Mouse (Mus musculus) cerebellum, adult 9-11 months (tissue): Measurements from ENCODE around the gene Capg.
A peak's percentile ranks its signal among the peaks of the same experiment; 100 is the strongest.
"Not testable (repeated sequence)": the region's sequence is repeated elsewhere in the genome, so short reads cannot be mapped to it uniquely, and the experiment has no call there.

Experiments
- DNase-seq: peaks from one replicate; pipeline ENCODE4 v3.0.0; 2022

Capg gene

DNA sequence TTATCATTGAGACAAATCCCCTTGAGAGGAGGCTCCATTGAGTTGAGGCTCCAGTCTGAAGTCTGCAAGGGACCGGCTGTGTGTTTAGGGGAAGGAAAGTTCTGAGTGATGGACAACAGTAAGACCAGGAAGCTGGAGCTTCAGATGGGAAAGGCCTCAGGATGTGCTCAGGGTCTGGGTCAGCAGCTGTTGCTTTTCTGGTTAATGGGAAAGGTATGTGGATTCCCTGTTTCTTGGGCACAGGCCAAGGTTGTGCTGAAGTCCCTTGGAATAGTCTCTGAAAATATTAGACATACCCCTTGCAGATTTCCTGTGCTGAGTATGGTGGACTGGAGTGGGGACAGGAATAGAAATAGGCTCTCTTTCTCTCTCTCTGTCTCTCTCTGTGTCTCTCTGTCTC is 10.6 kb upstream of the Capg start:
- DNase-seq: not testable (repeated sequence)

- peak; percentile 62 for DNase-seq
Observed at GRCm38 (mm10) chr6:72534035-72534809, 10.0 kb upstream of the Capg start.

DNA sequence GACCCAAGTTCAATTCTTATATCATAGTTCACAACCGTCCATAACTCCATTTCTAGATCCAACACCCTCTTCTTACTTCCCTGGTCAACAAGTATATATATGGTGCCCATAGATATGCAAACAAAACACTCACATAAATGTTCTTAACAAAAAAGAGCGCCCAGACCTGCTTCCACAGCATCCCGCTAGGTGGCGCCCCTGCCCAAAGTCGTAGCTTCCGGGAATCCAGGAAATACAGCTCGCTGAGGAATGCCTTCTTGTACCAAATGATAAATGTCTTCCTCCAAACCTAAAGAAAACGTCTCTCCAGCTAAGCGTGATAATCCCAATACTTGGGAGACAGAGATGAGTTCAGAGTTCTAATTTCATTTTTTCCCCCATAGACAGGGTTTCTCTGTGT is 9.0 kb upstream of the Capg start:
- DNase-seq: peak; percentile 69

DNA sequence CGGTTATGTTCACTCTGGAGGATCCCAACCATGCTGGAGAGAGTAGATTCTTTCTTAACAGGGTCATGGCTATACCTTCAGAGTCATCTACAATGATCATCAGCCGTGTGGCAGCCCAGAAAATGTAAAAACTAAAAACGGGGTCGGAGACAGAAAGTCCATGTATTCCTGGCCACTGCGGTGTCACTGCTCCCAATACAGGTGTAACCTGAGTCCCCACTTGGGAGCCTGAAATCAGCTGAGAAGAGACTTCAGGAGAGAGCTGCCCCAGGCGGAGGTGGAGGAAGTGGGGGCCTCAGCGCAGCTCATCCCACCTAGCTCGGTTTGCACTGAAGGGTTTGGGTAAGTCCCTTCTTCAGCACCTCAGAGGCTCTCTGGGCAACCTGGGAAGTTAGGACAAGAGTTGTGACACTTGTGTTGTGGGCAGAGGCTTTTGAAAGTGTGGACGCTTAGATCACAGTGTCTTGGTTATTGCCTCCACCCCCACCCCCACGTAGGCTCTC is 6.1 kb upstream of the Capg start:
- peak; percentile 68 for DNase-seq

GRCm38 (mm10) chr6:72538562-72539031 is 5.6 kb upstream of the Capg start:
- peak; percentile 97 for DNase-seq

- no peak for DNase-seq
Observed at GRCm38 (mm10) chr6:72543265-72543850, 833 bp upstream of the Capg start.

DNA sequence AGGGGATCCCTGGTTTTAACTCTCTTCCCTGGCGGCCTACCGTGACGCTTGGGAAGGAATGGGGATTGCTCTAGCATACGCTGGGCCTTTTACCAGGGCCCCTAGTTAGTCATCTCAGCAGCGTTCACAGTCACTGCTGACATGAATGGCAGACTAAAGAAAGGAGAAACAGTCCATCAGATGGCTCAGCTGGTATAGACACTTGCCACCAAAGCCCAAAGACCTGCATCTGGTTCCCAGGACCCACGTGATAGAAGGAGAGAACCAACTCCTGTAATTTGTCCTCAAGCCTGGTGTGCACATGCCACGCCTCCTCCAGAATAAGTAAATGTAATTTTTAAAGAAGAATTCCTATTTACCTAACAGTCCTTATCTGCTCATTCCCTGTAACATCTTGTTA is 1.2 kb downstream of the Capg start:
- DNase-seq: no peak

DNA sequence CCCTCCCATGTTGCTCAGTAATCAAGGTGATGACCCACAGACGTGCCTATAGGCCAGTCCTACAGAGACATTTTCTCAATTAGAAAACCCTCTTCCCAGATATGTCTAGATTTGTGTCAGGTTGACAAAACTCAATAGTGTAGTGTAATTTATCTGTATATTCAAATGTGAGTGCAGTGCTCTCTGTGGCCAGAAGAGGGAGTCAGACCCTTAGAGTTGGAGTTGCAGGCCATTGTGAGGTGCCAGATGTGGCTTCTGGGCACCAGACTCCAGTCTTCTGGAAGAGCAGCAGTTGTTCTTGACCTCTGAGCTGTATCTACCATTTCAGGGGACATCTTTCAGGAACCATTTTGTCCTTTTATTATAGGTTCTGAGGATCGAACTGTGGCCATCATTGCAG is 2.9 kb downstream of the Capg start:
- no peak for DNase-seq

DNA sequence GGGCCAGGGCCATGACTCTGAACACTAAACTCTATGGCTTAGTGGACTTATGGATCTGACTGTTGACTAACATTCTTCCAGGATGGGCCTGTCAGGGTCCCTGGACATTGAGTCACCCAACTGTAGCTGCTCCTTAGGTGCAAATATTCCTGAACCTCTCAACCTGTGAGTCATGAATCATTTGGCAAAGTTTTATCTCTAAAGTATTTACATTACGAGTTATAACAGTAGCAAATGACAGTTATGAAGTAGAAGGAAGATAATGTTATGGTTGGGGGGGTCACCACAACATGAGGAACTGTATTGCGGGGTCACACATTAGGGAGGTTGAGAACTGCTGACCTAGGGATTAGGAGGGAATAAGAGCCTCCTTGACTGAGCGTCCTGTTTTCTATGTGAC is 3.7 kb downstream of the Capg start:
- DNase-seq: no peak

GRCm38 (mm10) chr6:72549041-72549580 is 4.9 kb downstream of the Capg start:
- DNase-seq: no peak

DNA sequence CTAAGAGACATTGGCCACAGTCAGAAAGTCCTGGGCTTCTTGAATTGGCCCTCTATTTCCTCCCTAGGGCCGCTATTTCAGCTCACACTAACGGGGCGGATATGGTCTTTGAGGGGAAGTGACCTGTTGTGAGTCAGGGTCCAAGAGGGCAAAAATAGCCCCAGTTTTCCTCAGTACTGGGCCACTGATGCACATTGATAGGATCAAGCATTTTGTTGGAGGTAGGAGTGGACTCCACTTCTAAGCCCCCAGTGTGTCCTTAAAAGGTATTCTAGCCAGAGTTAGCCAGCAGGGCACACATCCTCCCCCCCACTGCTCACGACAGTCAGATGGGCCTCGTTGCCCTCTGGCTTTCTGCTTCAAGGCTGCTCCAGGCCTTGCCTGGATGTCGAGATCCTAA is 5.8 kb downstream of the Capg start:
- DNase-seq: no peak

DNA sequence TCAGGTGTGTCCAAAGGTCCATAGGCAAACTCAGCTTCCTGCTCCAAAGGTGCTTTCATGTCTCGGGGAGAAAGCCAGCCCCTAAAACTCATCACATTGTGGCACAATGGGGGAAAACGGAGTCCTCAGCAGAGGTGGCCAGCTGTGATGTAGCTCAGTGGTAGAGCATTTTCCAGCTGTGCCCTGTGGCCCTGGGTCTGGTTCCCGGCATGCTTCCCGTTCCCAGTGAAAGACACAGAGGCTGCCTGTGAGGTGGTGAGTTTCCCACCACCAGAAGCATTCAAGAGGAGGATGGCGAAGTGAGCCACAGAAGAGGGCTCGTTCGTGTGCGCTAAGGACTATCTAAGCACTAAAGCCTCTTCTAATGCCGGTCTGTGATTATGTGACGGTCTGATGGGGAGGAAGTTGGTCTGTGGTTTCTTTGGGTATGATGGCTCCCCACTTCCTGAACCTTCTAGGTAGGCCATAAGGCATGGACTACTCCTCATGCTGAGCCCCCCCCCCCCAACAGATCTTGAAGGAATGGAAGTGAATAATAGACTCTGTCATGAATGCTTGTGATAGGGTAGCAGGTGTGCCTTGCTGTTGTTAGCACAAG is 6.4 kb downstream of the Capg start:
- no peak for DNase-seq

DNA sequence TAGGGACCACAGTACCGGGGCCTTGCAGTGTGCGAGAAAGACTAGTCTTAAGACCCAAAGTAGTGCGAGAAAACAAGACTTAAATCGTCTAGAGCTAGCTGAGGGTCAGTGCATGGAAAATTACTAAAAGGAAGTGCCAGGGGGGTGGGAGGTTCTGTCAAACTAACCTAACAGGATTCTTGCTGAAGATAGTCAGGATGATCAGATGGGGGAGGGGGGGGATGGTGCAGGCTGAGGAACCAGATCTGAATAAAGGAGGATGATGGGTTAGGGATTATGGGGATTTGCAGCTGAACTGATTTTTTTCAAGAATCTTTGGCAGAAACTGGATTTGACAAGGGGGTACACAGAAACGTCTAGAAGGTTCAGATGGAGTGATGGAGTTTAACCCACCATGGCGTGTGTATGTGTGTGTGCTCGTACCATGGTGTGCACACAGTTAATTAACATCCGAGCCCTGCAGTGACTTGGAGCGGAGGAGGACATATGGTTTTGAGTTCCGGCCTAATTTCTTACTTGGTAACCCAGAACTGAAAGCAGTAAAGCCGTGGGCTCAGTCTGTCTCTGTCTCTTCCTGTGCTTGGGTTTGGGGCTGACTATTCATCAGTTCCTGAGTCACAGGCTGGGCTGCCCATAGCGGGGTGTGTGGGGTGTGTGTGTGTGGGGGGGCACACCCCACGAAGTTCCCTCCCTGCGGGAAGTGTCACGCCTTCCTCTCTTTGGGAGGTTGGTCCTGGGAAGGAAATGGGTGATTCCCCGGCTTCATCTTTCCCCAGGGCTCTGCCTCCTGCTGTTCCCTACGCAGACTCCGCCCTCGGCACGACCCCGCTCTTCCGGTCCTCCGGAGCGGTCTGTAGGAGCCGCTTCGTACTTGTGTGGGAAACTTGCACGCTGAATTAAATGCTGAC is 8.2 kb downstream of the Capg start:
- DNase-seq: no peak

- DNase-seq: no peak
Observed at GRCm38 (mm10) chr6:72553079-72553412, 8.9 kb downstream of the Capg start.

DNA sequence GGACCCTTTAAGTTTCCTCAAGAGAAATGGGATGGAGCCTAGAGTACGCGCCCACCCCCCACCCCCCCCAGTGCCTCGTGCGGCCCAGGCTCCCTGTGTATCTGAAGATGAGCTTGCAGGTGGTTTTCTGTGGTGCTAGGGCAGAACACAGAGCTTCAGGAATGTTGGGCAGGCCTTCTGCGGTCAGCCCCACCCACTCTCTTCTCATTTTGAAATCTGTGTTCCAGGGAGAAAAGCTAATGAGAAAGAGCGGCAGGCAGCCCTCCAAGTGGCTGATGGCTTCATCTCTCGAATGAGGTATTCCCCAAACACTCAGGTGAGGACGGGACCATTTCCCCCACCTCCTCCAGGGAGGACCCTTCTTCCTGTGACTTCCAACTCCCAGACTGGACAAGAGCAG is 16.6 kb downstream of the Capg start:
- no peak for DNase-seq

DNA sequence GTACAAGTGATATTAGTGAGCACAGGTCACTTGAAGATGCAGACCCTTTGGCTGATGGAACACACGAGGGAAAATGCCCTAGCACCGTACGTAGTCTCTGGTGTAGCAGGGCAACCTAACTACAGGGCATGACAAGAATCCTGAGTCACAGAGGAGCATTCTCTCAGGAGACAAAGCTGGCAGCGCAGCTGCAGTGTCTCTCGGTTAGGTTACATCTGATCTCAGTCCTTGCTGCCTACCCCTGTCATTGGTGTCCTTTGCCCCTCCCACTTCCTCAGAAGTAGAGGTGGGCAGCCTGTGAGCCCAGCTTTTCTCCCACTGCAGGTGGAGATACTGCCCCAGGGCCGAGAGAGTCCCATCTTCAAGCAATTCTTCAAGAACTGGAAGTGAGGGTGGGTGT is 18.3 kb downstream of the Capg start:
- DNase-seq: no peak

DNA sequence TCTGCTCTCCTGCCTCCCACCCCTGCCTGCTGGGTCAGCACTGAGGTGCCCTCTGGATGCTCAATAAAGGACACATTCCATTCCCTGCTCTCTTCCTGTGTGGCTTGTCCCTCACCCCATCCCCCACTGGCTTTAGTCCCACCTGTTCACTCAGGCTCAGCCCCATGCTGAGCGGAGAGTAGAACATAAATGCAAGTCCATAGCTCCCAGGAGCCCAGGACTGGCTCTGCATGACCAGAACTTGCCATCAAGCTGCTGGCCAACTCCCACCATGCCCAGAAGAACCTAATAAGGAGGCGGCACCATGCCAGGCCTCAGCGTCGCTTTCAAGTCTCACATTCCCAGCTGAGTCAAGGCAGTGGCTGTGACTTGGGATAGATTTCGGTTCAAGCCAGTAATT is 18.7 kb downstream of the Capg start:
- no peak for DNase-seq

DNA sequence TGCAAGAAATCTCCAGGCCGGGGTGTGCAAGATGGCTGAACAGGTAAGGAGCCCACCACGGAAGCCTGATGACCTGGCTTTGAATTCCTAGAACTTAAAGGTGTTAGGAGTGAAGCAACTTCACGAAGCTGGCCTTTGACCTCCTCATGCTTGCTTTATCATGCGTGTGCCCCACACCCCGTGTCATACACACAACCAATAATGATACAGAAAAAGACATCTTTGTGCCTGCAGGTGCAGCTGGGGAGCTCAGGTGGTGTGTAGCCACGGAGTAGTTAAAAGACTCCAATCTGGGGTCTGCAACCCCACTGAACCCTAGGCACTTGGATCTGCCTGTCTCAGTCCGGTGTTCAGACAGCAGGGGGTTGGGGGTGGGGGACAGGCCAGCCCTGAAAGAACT is 21.3 kb downstream of the Capg start:
- DNase-seq: no peak

DNA sequence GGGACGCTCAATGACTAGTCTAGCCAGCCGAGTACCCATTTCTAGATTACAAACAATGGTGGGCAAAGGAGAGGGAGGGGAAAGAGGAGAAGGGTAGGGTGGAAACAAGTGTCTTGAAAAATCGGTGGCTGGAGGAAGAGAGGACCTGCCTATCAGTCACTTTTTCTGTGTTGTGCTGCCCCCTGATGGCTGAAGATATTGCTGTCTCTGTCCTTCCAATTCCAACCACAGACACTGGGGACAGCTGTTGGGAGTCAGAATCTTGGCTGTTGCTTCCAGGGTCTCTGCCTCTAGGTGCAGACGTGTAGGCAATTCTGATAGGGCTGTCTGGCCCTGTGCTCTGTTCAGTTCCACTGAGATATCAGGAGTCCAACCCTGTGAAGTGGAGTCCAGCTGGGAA is 21.9 kb downstream of the Capg start:
- DNase-seq: peak; percentile 77

- DNase-seq: no peak
Observed at GRCm38 (mm10) chr6:72567508-72567907, 23.3 kb downstream of the Capg start.

GRCm38 (mm10) chr6:72568736-72569135 is 24.5 kb downstream of the Capg start:
- no peak for DNase-seq

GRCm38 (mm10) chr6:72570644-72571397 is 26.6 kb downstream of the Capg start:
- no peak for DNase-seq
